Mouse (Mus musculus) brain, embryonic 14.5 days (tissue): ENCODE data around the gene Thoc7. TPM values are rescaled to one million over a fixed set of nuclear protein-coding genes. Genes with fewer than 3 reads are reported as not detected.
A peak's percentile ranks its signal among the peaks of the same experiment; 100 is the strongest.
"Not testable (repeated sequence)": the region's sequence is repeated elsewhere in the genome, so short reads cannot be mapped to it uniquely, and the experiment has no call there.

Source experiments
- DNase-seq: peaks from one replicate; pipeline ENCODE4 v3.0.0-alpha.2; 2011; ENCODE audit warnings: low read depth
- CTCF ChIP-seq: fragments of 200-500 bp; IDR thresholded peaks from 2 replicates; pipeline ENCODE4 v1.5.1; 2012; ENCODE audit warnings: inconsistent platforms, mild to moderate bottlenecking, moderate library complexity, borderline replicate concordance; ENCODE audit not compliant: insufficient read depth, insufficient read length; ENCODE audit errors: extremely low read depth
- POLR2A ChIP-seq: fragments of 200-500 bp; IDR thresholded peaks from 2 replicates; pipeline ENCODE4 v1.6.1; 2012; ENCODE audit warnings: mild to moderate bottlenecking, inconsistent platforms, borderline replicate concordance; ENCODE audit not compliant: poor library complexity, insufficient read depth, insufficient read length, severe bottlenecking; ENCODE audit errors: extremely low read depth
- polyA plus RNA-seq: library from polyadenylated mRNA; depleted of rRNA; stranded (reverse); fragments of >200 nt; gene quantifications from 2 replicates; pipeline ENCODE4 v1.2.3, GENCODE M21; 2012

The Thoc7 gene
- polyA plus RNA-seq, 1 experiment, result 101 TPM

DNA sequence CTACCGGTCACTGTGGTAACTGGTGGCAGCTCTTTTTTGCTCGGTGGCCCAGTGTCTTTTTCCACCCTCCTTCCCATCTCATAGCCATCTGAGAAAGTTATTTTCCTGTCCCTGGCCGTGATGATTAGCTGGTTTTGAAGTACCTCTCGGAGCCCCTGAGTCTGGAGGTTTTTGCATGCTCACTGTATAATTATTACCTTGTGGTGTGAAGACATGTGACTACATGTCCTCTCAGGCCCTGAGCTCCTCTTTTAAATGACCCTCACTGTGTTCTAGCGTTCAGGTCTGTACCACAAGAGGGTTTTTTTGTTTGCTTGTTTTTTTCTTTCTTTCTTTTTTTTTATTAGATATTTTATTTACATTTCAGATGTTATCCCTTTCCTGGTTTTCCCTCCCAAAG is 6.8 kb upstream of the Thoc7 start:
- DNase-seq, result no peak
- TF ChIP-seq CTCF, result no peak
- no peak for TF ChIP-seq POLR2A

DNA sequence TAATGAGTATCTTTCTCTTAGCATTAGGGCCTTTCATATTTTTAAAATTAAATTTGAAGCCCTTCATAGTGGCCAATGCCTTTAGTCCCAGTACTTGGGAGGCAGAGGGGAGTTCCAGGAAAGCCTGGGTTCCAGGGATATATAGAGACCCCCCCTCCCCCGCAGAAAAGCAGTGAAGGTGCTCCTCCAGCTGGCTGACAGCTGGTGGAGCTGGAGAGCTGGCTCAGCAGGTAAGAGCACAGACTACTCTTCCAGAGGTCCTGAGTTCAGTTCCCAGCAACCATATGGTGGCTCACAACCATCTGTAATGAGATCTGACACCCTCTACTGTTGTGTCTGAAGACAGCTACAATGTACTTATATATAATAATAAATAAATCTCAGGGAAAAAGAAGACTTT is 6.0 kb upstream of the Thoc7 start:
- DNase-seq, result no peak
- no peak for TF ChIP-seq CTCF
- TF ChIP-seq POLR2A, result no peak

GRCm38 (mm10) chr14:13963527-13963926 is 1.9 kb upstream of the Thoc7 start:
- DNase-seq, result no peak
- TF ChIP-seq POLR2A, result no peak
- TF ChIP-seq CTCF, result no peak

- no peak for DNase-seq
- TF ChIP-seq POLR2A (no peak), CTCF (no peak)
These were observed 824 bp upstream of the Thoc7 start for GRCm38 (mm10) chr14:13962476-13962875.

GRCm38 (mm10) chr14:13960482-13961325 is 948 bp downstream of the Thoc7 start:
- peak; percentile 79 for DNase-seq
- TF ChIP-seq CTCF (no peak), POLR2A (no peak)

DNA sequence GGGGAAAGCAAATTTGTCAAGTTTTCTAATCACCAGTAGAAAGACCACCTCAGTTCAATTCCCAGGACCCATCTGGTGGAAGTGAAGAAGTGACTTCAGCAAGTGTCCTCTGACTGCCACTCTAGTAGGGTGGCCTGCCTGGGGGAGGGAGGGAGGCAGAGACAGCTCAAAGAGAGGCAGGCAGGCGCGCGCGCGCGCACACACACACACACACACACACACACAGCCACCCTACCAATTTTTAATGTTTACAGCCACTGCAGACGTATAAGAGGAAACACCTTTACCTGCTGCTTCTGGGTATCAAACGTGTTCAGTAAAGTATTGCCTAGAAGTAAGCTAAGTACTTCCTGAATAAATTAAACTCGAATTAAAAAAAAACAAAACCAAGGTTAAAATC is 1.6 kb downstream of the Thoc7 start:
- TF ChIP-seq CTCF (no peak), POLR2A (no peak)
- peak; percentile 74 for DNase-seq

- not testable (repeated sequence) for DNase-seq
These were observed 9.5 kb downstream of the Thoc7 start for GRCm38 (mm10) chr14:13952151-13952550.

- TF ChIP-seq POLR2A, result no peak
- TF ChIP-seq CTCF, result peak; percentile 67
- DNase-seq, result peak; percentile 68
These were observed 11.3 kb downstream of the Thoc7 start for GRCm38 (mm10) chr14:13950401-13950800.

GRCm38 (mm10) chr14:13948345-13948744 is 13.3 kb downstream of the Thoc7 start:
- TF ChIP-seq POLR2A, result no peak
- TF ChIP-seq CTCF, result no peak
- peak; percentile 23 for DNase-seq

- TF ChIP-seq POLR2A (no peak), CTCF (no peak)
- DNase-seq, result no peak
These were observed 17.0 kb downstream of the Thoc7 start for GRCm38 (mm10) chr14:13944686-13945085.

GRCm38 (mm10) chr14:13934052-13934371 is 27.6 kb downstream of the Thoc7 start:
- TF ChIP-seq CTCF, result no peak
- no peak for TF ChIP-seq POLR2A
- no peak for DNase-seq

- no peak for TF ChIP-seq CTCF
- no peak for TF ChIP-seq POLR2A
- DNase-seq, result peak; percentile 32
These were observed 28.2 kb downstream of the Thoc7 start for GRCm38 (mm10) chr14:13933290-13934051.

DNA sequence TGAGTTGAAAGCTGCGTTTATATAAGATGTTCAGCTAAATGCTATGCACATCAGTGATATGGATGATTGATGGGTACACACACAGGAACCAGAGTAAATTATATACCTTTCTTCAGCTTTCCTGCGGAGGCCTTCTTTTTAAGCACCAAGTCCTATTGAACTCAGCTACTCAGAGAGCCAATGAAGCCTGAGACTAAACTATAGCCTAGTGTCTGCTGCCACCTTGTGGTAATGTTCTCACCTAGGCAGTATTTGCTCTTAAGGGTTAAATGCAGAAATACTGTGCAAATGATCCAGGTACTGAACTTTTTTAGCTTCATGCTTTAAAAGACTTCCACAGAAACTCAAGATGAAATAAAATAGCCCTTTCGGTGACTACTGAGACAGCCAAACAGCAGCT is 44.0 kb downstream of the Thoc7 start:
- peak; percentile 95 for DNase-seq
- peak; percentile 74; the same call in 1 of the 2 replicates for TF ChIP-seq CTCF
- no peak for TF ChIP-seq POLR2A

DNA sequence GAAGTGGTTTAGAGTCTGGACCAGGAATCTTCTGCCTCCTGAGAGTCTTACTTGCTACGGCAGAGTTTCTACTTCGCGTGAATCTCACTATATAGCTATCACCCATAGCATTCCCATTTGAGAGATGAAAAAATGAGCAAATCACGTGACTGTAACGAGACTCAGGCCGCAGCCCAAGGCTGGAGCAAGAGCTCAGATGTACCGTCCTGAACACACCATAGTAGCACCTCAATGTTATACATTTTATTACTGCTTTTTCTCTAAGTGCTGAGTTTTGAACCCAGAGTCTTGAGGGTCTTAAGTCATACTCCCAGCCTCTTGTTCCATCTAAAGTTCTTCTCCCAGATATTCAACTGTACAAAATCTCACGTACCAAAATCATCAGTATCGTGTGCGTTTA is 44.4 kb downstream of the Thoc7 start:
- TF ChIP-seq POLR2A (no peak), CTCF (no peak)
- no peak for DNase-seq
